Mouse (Mus musculus): ENCODE data around the gene Rbm5. TPM values are rescaled to one million over a fixed set of nuclear protein-coding genes. Genes with fewer than 3 reads are reported as not detected.

Gene Rbm5
- total RNA-seq (2021) = 10 to 100 TPM; 39.2 to 71.2 TPM
- long read RNA-seq, experiment 1, full-length matches to known transcripts = 24 of 42 reads
- long read RNA-seq, experiment 1, partial matches to known transcripts = 6 of 42 reads
- long read RNA-seq, experiment 1, other reads (novel, unspliced or antisense) = 12 of 42 reads
- long read RNA-seq, experiment 2, full-length matches to known transcripts = 11 of 18 reads
- long read RNA-seq, experiment 2, partial matches to known transcripts = 2 of 18 reads
- long read RNA-seq, experiment 2, other reads (novel, unspliced or antisense) = 5 of 18 reads

GRCm38 (mm10) chr9:107770374-107771290 lies at the start of gene Rbm5:
Rbm5 (minus strand) TSS chr9:107770996.
- DNase-seq = peak; percentile 88

- no peak for DNase-seq
Observed at GRCm38 (mm10) chr9:107812132-107812531, 41.3 kb upstream of the Rbm5 start.

- DNase-seq = no peak
Observed at GRCm38 (mm10) chr9:107810985-107811384, 40.2 kb upstream of the Rbm5 start.

- no peak for DNase-seq
Observed at GRCm38 (mm10) chr9:107791714-107792113, 20.9 kb upstream of the Rbm5 start.

GRCm38 (mm10) chr9:107782536-107783203 lies 11.9 kb upstream of the Rbm5 start:
- DNase-seq = no peak

- DNase-seq = no peak
Observed at GRCm38 (mm10) chr9:107776809-107777208, 6.0 kb upstream of the Rbm5 start.

GRCm38 (mm10) chr9:107774411-107774810 lies 3.6 kb upstream of the Rbm5 start:
- no peak for DNase-seq

GRCm38 (mm10) chr9:107771782-107772181 lies 986 bp upstream of the Rbm5 start:
- no peak for DNase-seq

- no peak for DNase-seq
Observed at GRCm38 (mm10) chr9:107770037-107770373, 791 bp downstream of the Rbm5 start.

- no peak for DNase-seq
Observed at GRCm38 (mm10) chr9:107769445-107770000, 1.3 kb downstream of the Rbm5 start.

GRCm38 (mm10) chr9:107768851-107769250 lies 1.9 kb downstream of the Rbm5 start:
- DNase-seq = no peak

- no peak for DNase-seq
Observed at GRCm38 (mm10) chr9:107759593-107759992, 11.2 kb downstream of the Rbm5 start.

GRCm38 (mm10) chr9:107750378-107750777 lies 20.4 kb downstream of the Rbm5 start:
- no peak for DNase-seq

GRCm38 (mm10) chr9:107748063-107748462 lies 22.7 kb downstream of the Rbm5 start:
- no peak for DNase-seq

GRCm38 (mm10) chr9:107747310-107747709 lies 23.5 kb downstream of the Rbm5 start:
- no peak for DNase-seq

- DNase-seq = no peak
Observed at GRCm38 (mm10) chr9:107746679-107747078, 24.1 kb downstream of the Rbm5 start.

- DNase-seq = no peak
Observed at GRCm38 (mm10) chr9:107744061-107744460, 26.7 kb downstream of the Rbm5 start.

GRCm38 (mm10) chr9:107738841-107739202 lies 32.0 kb downstream of the Rbm5 start:
- no peak for DNase-seq

GRCm38 (mm10) chr9:107738020-107738840 lies 32.6 kb downstream of the Rbm5 start:
- peak; percentile 90 for DNase-seq

- DNase-seq = no peak
Observed at GRCm38 (mm10) chr9:107736185-107736485, 34.7 kb downstream of the Rbm5 start.

GRCm38 (mm10) chr9:107735356-107736184 lies 35.2 kb downstream of the Rbm5 start:
- DNase-seq = no peak

All from gastrocnemius, postnatal 10 days (tissue).